8 mouse cellular contexts compared by ENCODE assay signal in the genomic region with DNA sequence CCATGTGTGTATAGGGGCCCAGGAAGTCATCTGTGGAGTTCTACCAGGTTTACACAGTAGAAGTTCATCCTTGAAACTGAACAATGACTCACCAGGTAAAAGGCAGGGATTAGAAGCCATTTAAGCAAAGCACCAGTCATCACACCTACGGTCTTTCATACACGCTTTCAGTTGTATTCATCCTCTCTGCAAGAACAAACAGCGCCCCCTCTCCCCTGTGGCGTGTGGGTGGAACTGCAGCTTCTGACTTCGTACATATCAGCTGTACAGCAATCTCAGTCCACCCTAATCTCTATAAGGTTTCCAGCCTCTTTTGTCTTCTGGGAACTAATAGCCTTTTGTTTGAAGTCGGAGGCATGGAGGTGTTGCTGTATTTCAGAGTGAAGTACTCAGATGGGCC.
DNase-seq lines count a peak whose midpoint lies in the region; ATAC-seq and TF ChIP-seq lines count a peak whose summit lies in the region.

No protein-coding gene starts in this region.

- DNase-seq in adrenal gland, postnatal 14 days: peak; percentile 58
- DNase-seq in adrenal gland, postnatal 4 days (ENCODE audit: low spot score in 2 of 2): no peak
- peak; percentile 46 to 58 for DNase-seq in left cerebral cortex, postnatal 10 days (ENCODE audit: extremely low spot score in 1 of 2, low spot score in 2 of 2)
- DNase-seq in left cerebral cortex, postnatal 25 days (ENCODE audit: low spot score in 2 of 2): no peak
- peak; percentile 62 for DNase-seq in brain, embryonic 14.5 days (ENCODE audit: low read depth)
- DNase-seq in retina, embryonic 14.5 days (ENCODE audit: low spot score): peak; percentile 66
- no peak for DNase-seq in urinary bladder, adult 2 months (ENCODE audit: low spot score)

- intact Hi-C loops in left cerebral cortex, postnatal 10 days (cut with DNase I): loop anchor here (5.0 kb wide), 1 partner anchor 158 kb away; the partner anchor contains the start of gene Prkcb
- intact Hi-C loops in left cerebral cortex, postnatal 25 days (cut with DNase I): no loop called here

- TF ChIP-seq POLR2A in brain, embryonic 14.5 days (IDR thresholded peaks at IDR 0.05; ENCODE audit: borderline replicate concordance, extremely low read depth, insufficient read depth, insufficient read length, poor library complexity, severe bottlenecking): no peak

- TF ChIP-seq CTCF in brain, embryonic 14.5 days (IDR thresholded peaks at IDR 0.05; ENCODE audit: borderline replicate concordance, extremely low read depth, insufficient read depth, insufficient read length): peak; percentile 71

- peak; percentile 56 for ATAC-seq in inflammation-experienced regulatory T-cells, adult 6 months

Comparison
In these comparisons a context has a peak if more than half of its experiments do, and no peak if none do; other contexts are left out.
1. DNase-seq: peak in adrenal gland, postnatal 14 days (single experiment), left cerebral cortex, postnatal 10 days (2 of 2), brain, embryonic 14.5 days (single experiment) and retina, embryonic 14.5 days (single experiment); none in adrenal gland, postnatal 4 days (0 of 2), left cerebral cortex, postnatal 25 days (0 of 2) and urinary bladder, adult 2 months (single experiment).